ENCODE assay signal across 16 mouse cellular contexts in genomic region chr19:21520280-21520679, GRCm38 (mm10). TPM values are rescaled to one million over a fixed set of nuclear protein-coding genes. Genes with fewer than 3 reads are reported as not detected.
"Had no signal": no experiment of that assay in that cellular context is flagged by ENCODE, and none has a peak within 500 bp of the region (broad histone marks: within the 10 kb centered on the region; RNA-seq: fewer than 3 reads in every experiment).

No protein-coding gene starts in this region.

- H3K4me3 ChIP-seq: lung, embryonic 15.5 days; midbrain, embryonic 10.5 days; midbrain, embryonic 13.5 days; midbrain, embryonic 15.5 days; neural tube, embryonic 12.5 days; stomach, embryonic 15.5 days had no signal

- H3K36me3 ChIP-seq: lung, embryonic 15.5 days; midbrain, embryonic 10.5 days; midbrain, embryonic 13.5 days; midbrain, embryonic 15.5 days; neural tube, embryonic 12.5 days; stomach, embryonic 15.5 days had no signal

- H3K27me3 ChIP-seq: lung, embryonic 15.5 days; midbrain, embryonic 13.5 days; midbrain, embryonic 15.5 days; neural tube, embryonic 12.5 days; stomach, embryonic 15.5 days had no signal

- H3K9ac ChIP-seq: liver, embryonic 14.5 days; lung, embryonic 15.5 days; midbrain, embryonic 13.5 days; midbrain, embryonic 15.5 days; neural tube, embryonic 12.5 days; stomach, embryonic 15.5 days had no signal

- H3K4me2 ChIP-seq: lung, embryonic 15.5 days; midbrain, embryonic 13.5 days; midbrain, embryonic 15.5 days; neural tube, embryonic 12.5 days; stomach, embryonic 15.5 days had no signal

- ATAC-seq: lung, postnatal 0 days; midbrain, embryonic 13.5 days; midbrain, embryonic 15.5 days had no signal

- H3K4me1 ChIP-seq: lung, embryonic 15.5 days; midbrain, embryonic 10.5 days; midbrain, embryonic 13.5 days; midbrain, embryonic 15.5 days; neural tube, embryonic 12.5 days; stomach, embryonic 15.5 days had no signal

- H3K9me3 ChIP-seq: lung, embryonic 15.5 days; midbrain, embryonic 13.5 days; midbrain, embryonic 15.5 days; stomach, embryonic 15.5 days had no signal

- H3K27ac ChIP-seq: liver, embryonic 14.5 days; lung, embryonic 15.5 days; macrophage; midbrain, embryonic 10.5 days; midbrain, embryonic 13.5 days; midbrain, embryonic 15.5 days; neural tube, embryonic 12.5 days; stomach, embryonic 15.5 days; stomach, postnatal 0 days had no signal

- DNase-seq: lung, adult 2 months; lung, postnatal 14 days; lung, postnatal 36 days; right cerebral cortex, postnatal 14 days; thymus, postnatal 14 days; thymus, postnatal 36 days had no signal

RNA-seq across cellular contexts. Expression of gene Gda, which starts 47.0 kb away (rescaled TPM):
- polyA plus RNA-seq: midbrain, embryonic 10.5 days had no signal
